Mouse (Mus musculus) MEL (cell line): Measurements from ENCODE around the gene Tdrd7. TPM values are rescaled to one million over a fixed set of nuclear protein-coding genes. Genes with fewer than 3 reads are reported as not detected.

ENCODE experiments used
- DNase-seq: peaks from one replicate; pipeline ENCODE4 v3.0.0; 2011; ENCODE audit warnings: low read depth, low spot score
- H3K27ac ChIP-seq: 2 replicates; pipeline ENCODE4 v1.5.1; 2012; ENCODE audit warnings: low read depth, mild to moderate bottlenecking, control low read depth, low read length, moderate library complexity; ENCODE audit not compliant: control insufficient read depth
- H3K27me3 ChIP-seq, 2 experiments: fragments of 150-350 bp in 1 of 2; sonication (generic) in 1 of 2; 2 replicates each; pipeline ENCODE4 v1.6.1; 2012; ENCODE audit warnings: low read length in 2 of 2, mild to moderate bottlenecking in 2 of 2, improper control_type of control experiment in 1 of 2, moderate library complexity in 1 of 2; ENCODE audit not compliant: insufficient read depth in 2 of 2, control insufficient read depth in 1 of 2
- H3K36me3 ChIP-seq, 2 experiments: 2 replicates each; pipeline ENCODE4 v1.6.1; 2012 to 2014; ENCODE audit warnings: low read length in 2 of 2, improper control_type of control experiment in 1 of 2, inconsistent platforms in 1 of 2, mild to moderate bottlenecking in 1 of 2; ENCODE audit not compliant: insufficient read depth in 2 of 2, control insufficient read depth in 1 of 2
- H3K4me1 ChIP-seq, 2 experiments: fragments of 150-350 bp in 1 of 2; sonication (generic) in 1 of 2; 2 replicates each; pipeline ENCODE4 v1.6.1; 2012; ENCODE audit warnings: low read length in 2 of 2, improper control_type of control experiment in 1 of 2, mild to moderate bottlenecking in 1 of 2; ENCODE audit not compliant: insufficient read depth in 2 of 2, control insufficient read depth in 1 of 2
- H3K4me3 ChIP-seq, 2 experiments: fragments of 150-350 bp in 1 of 2; sonication (generic) in 1 of 2; 2 replicates each; pipeline ENCODE4 v1.5.1; 2012; ENCODE audit warnings: low read depth in 2 of 2, low read length in 2 of 2, mild to moderate bottlenecking in 2 of 2, moderate library complexity in 2 of 2, control low read depth in 1 of 2, improper control_type of control experiment in 1 of 2; ENCODE audit not compliant: control insufficient read depth in 1 of 2, insufficient read depth in 1 of 2
- H3K79me2 ChIP-seq: 2 replicates; pipeline ENCODE4 v1.6.1; 2012; ENCODE audit warnings: mild to moderate bottlenecking, low read length, moderate library complexity; ENCODE audit not compliant: control insufficient read depth, poor library complexity, insufficient read depth
- H3K9ac ChIP-seq: 2 replicates; pipeline ENCODE4 v1.6.1; 2012; ENCODE audit warnings: low read depth, mild to moderate bottlenecking, control low read depth, low read length, moderate library complexity; ENCODE audit not compliant: control insufficient read depth, poor library complexity, severe bottlenecking
- H3K9me3 ChIP-seq: fragments of 150-350 bp; sonication (generic); replicated peaks from 2 replicates; pipeline ENCODE4 v1.6.1; 2012; ENCODE audit warnings: mild to moderate bottlenecking, low read length, improper control_type of control experiment, moderate library complexity; ENCODE audit not compliant: insufficient read depth
- BHLHE40 ChIP-seq: IDR thresholded peaks from 2 replicates; pipeline ENCODE4 v1.6.1; 2012; ENCODE audit warnings: low read depth, mild to moderate bottlenecking, inconsistent platforms, low read length, improper control_type of control experiment, borderline replicate concordance
- ELF1 ChIP-seq: IDR thresholded peaks from 2 replicates; pipeline ENCODE4 v1.6.1; 2014; ENCODE audit warnings: low read depth, mild to moderate bottlenecking, inconsistent platforms, low read length, improper control_type of control experiment, moderate library complexity
- EP300 ChIP-seq, 2 experiments: IDR thresholded peaks; 2 replicates each; pipeline ENCODE4 v1.6.1; 2011; ENCODE audit warnings: improper control_type of control experiment in 2 of 2, low read length in 2 of 2, low read depth in 1 of 2, mild to moderate bottlenecking in 1 of 2
- MAFK ChIP-seq: IDR thresholded peaks from 2 replicates; pipeline ENCODE4 v1.6.1; 2011; ENCODE audit warnings: low read depth, mild to moderate bottlenecking, low read length, improper control_type of control experiment, borderline replicate concordance
- MAZ ChIP-seq: IDR thresholded peaks from 2 replicates; pipeline ENCODE4 v1.6.1; 2012; ENCODE audit warnings: low read depth, mild to moderate bottlenecking, inconsistent platforms, low read length, improper control_type of control experiment
- MYC ChIP-seq: IDR thresholded peaks from 2 replicates; pipeline ENCODE4 v1.6.1; 2011; ENCODE audit warnings: low read depth, mild to moderate bottlenecking, low read length, improper control_type of control experiment, moderate library complexity
- NRF1 ChIP-seq: IDR thresholded peaks from 2 replicates; pipeline ENCODE4 v1.6.1; 2014; ENCODE audit warnings: low read depth, mild to moderate bottlenecking, inconsistent platforms, low read length, improper control_type of control experiment, moderate library complexity; ENCODE audit not compliant: poor library complexity, insufficient read depth, severe bottlenecking
- POLR2A ChIP-seq, 2 experiments: IDR thresholded peaks; 2 replicates each; pipeline ENCODE4 v1.6.1; 2011 to 2012; ENCODE audit warnings: low read length in 2 of 2, mild to moderate bottlenecking in 2 of 2, control low read depth in 1 of 2, improper control_type of control experiment in 1 of 2, low read depth in 1 of 2, moderate library complexity in 1 of 2; ENCODE audit not compliant: control insufficient read depth in 1 of 2, insufficient read depth in 1 of 2, poor library complexity in 1 of 2
- POLR2AphosphoS2 ChIP-seq: IDR thresholded peaks from 2 replicates; pipeline ENCODE4 v1.6.1; 2011; ENCODE audit warnings: low read length, improper control_type of control experiment
- POLR2AphosphoS5 ChIP-seq: IDR thresholded peaks from 2 replicates; pipeline ENCODE4 v1.6.1; 2012; ENCODE audit warnings: low read depth, borderline replicate concordance, mild to moderate bottlenecking, inconsistent platforms, low read length, moderate library complexity, mixed read lengths
- RAD21 ChIP-seq: IDR thresholded peaks from 2 replicates; pipeline ENCODE4 v1.6.1; 2011; ENCODE audit warnings: mild to moderate bottlenecking, low read depth, low read length, improper control_type of control experiment
- RCOR1 ChIP-seq: IDR thresholded peaks from 2 replicates; pipeline ENCODE4 v1.6.1; 2012; ENCODE audit warnings: low read depth, mild to moderate bottlenecking, inconsistent platforms, low read length, improper control_type of control experiment
- SMC3 ChIP-seq: IDR thresholded peaks from 2 replicates; pipeline ENCODE4 v1.6.1; 2011; ENCODE audit warnings: low read depth, low read length, improper control_type of control experiment
- TAL1 ChIP-seq: IDR thresholded peaks from 2 replicates; pipeline ENCODE4 v1.6.1; 2012; ENCODE audit warnings: mild to moderate bottlenecking, inconsistent platforms, low read length, moderate library complexity, mixed read lengths
- USF2 ChIP-seq, 2 experiments: IDR thresholded peaks; 2 replicates each; pipeline ENCODE4 v1.6.1; 2011 to 2012; ENCODE audit warnings: improper control_type of control experiment in 2 of 2, low read length in 2 of 2, borderline replicate concordance in 1 of 2, inconsistent platforms in 1 of 2, low read depth in 1 of 2, mild to moderate bottlenecking in 1 of 2; ENCODE audit not compliant: insufficient read depth in 1 of 2
- ZNF384 ChIP-seq: IDR thresholded peaks from 2 replicates; pipeline ENCODE4 v1.6.1; 2012; ENCODE audit warnings: low read depth, mild to moderate bottlenecking, inconsistent platforms, low read length, improper control_type of control experiment
- polyA plus RNA-seq, 2 experiments: library from polyadenylated mRNA; stranded (reverse) in 1 of 2; unstranded in 1 of 2; fragments of >175 nt in 1 of 2; fragments of >200 nt in 1 of 2; gene quantifications; 2 replicates each; pipeline versions ENCODE4 v1.2.1 to v1.2.4; 2012; ENCODE audit warnings: low replicate concordance in 2 of 2, low read depth in 1 of 2; ENCODE audit not compliant: insufficient read length in 2 of 2, insufficient read depth in 1 of 2, missing spikeins in 1 of 2
- total RNA-seq: library from RNA; depleted of rRNA; stranded (reverse); fragments of 300-350 nt; gene quantifications from 2 replicates; pipeline ENCODE4 v1.2.3, GENCODE M21; 2012

Gene Tdrd7
- total and polyA plus RNA-seq, 3 experiments = 7.7 to 11.9 TPM; not detected in 1

GRCm38 (mm10) chr4:46043361-46043760 lies 78.2 kb downstream of the Tdrd7 start:
- H3K27ac ChIP-seq = no peak overlapping the region
- no peaks in the 10 kb centered on the region for H3K27me3 ChIP-seq
- DNase-seq = no peak
- no peaks in the 10 kb centered on the region for H3K9me3 ChIP-seq
- no peak overlapping the region for H3K9ac ChIP-seq
- H3K4me3 ChIP-seq = no peak overlapping the region
- TF ChIP-seq BHLHE40 = no peak
- TF ChIP-seq ZNF384 = no peak
- no peak for TF ChIP-seq USF2 (IDR thresholded peaks at IDR 0.05; ENCODE audit: borderline replicate concordance in 1 of 2, insufficient read depth in 1 of 2, low read depth in 1 of 2, low read length in 2 of 2)
- TF ChIP-seq MYC = no peak
- TF ChIP-seq, all 39 proteins: peak for 0
- no peaks in the 10 kb centered on the region; the same call in 1 of the 2 replicates for H3K79me2 ChIP-seq
- peaks cover 19 to 21% of the 10 kb centered on the region in 2 experiments for H3K4me1 ChIP-seq
- peaks cover 0 to 18% of the 10 kb centered on the region in 2 experiments; a peak in 2 of 4 replicates for H3K36me3 ChIP-seq

- DNase-seq = no peak
- Histone ChIP-seq H3K79me2 (no peaks in the 10 kb centered on the region), H3K4me3 (no peak overlapping the region), H3K9ac (no peak overlapping the region), H3K4me1 (no peaks in the 10 kb centered on the region; a peak in 1 of 4 replicates), H3K9me3 (no peaks in the 10 kb centered on the region), H3K36me3 (no peaks in the 10 kb centered on the region; a peak in 1 of 4 replicates), H3K27me3 (no peaks in the 10 kb centered on the region), H3K27ac (no peak overlapping the region)
- TF ChIP-seq POLR2AphosphoS2 (no peak), EP300 (IDR thresholded peaks at IDR 0.05; ENCODE audit: low read depth in 1 of 2, low read length in 2 of 2) (no peak), ELF1 (no peak), RAD21 (no peak), POLR2AphosphoS5 (no peak), TAL1 (no peak), MAFK (no peak), MYC (no peak), NRF1 (no peak), SMC3 (no peak), ZNF384 (no peak), RCOR1 (no peak), POLR2A (IDR thresholded peaks at IDR 0.05; ENCODE audit: control insufficient read depth in 1 of 2, insufficient read depth in 1 of 2, low read depth in 1 of 2, low read length in 2 of 2, poor library complexity in 1 of 2) (no peak), MAZ (no peak)
These were observed 82.8 kb downstream of the Tdrd7 start for GRCm38 (mm10) chr4:46047971-46048370.
